Mouse (Mus musculus) bone marrow macrophage, adult 2 months (primary cell): Measurements from ENCODE around the gene Lpcat2.

Experiments used
- CTCF ChIP-seq: IDR thresholded peaks from 2 replicates; pipeline ENCODE4 v1.5.1; 2012; ENCODE audit warnings: low read depth, mild to moderate bottlenecking, low read length, moderate library complexity
- POLR2A ChIP-seq: IDR thresholded peaks from 2 replicates; pipeline ENCODE4 v1.6.1; 2012; ENCODE audit warnings: mild to moderate bottlenecking, low read depth, low read length, borderline replicate concordance

- no peak for TF ChIP-seq POLR2A
- no peak for TF ChIP-seq CTCF
Measured at GRCm38 (mm10) chr8:92856273-92856986, 1.3 kb downstream of the Lpcat2 start.
